Mouse (Mus musculus) heart, embryonic 12.5 days (tissue): ENCODE data around the gene Gsto2. TPM values are rescaled to one million over a fixed set of nuclear protein-coding genes. Genes with fewer than 3 reads are reported as not detected.
"Not testable (repeated sequence)": the region's sequence is repeated elsewhere in the genome, so short reads cannot be mapped to it uniquely, and the experiment has no call there.

Source experiments
- ATAC-seq: fragments of 200-750 bp; cut with Nextera tagmentation; 2 replicates; pipeline ENCODE4 v1.8.0; 2017; ENCODE audit warnings: moderate TSS enrichment, moderate library complexity; ENCODE audit not compliant: insufficient number of reproducible peaks, low FRiP score
- H3K27ac ChIP-seq: fragments of 300-500 bp; sonication (generic); 2 replicates; pipeline ENCODE4 v1.5.1; 2016; ENCODE audit warnings: mild to moderate bottlenecking, moderate library complexity; ENCODE audit not compliant: poor library complexity, severe bottlenecking
- H3K27me3 ChIP-seq: fragments of 300-500 bp; sonication (generic); replicated peaks from 2 replicates; pipeline ENCODE4 v1.6.1; 2016; ENCODE audit warnings: mild to moderate bottlenecking, moderate library complexity
- H3K36me3 ChIP-seq: fragments of 300-500 bp; sonication (generic); 2 replicates; pipeline ENCODE4 v1.6.1; 2016; ENCODE audit warnings: mild to moderate bottlenecking, moderate library complexity
- H3K4me1 ChIP-seq: fragments of 300-500 bp; sonication (generic); replicated peaks from 2 replicates; pipeline ENCODE4 v1.6.1; 2016; ENCODE audit warnings: mild to moderate bottlenecking
- H3K4me2 ChIP-seq: fragments of 300-500 bp; sonication (generic); 2 replicates; pipeline ENCODE4 v1.6.1; 2016; ENCODE audit warnings: mild to moderate bottlenecking, moderate library complexity
- H3K4me3 ChIP-seq: fragments of 300-500 bp; sonication (generic); 2 replicates; pipeline ENCODE4 v1.5.1; 2016; ENCODE audit warnings: mild to moderate bottlenecking
- H3K9ac ChIP-seq: fragments of 300-500 bp; sonication (generic); 2 replicates; pipeline ENCODE4 v1.6.1; 2016; ENCODE audit warnings: mild to moderate bottlenecking, moderate library complexity
- H3K9me3 ChIP-seq: fragments of 300-500 bp; sonication (generic); replicated peaks from 2 replicates; pipeline ENCODE4 v1.6.1; 2016; ENCODE audit warnings: mild to moderate bottlenecking, moderate library complexity
- WGBS: fragments of 180-500 bp; shearing (Covaris S2); methylation state at CpG from one replicate; pipeline ENCODE4 v1.1.7; 2016; 5-methylcytosine and 5-hydroxymethylcytosine counted together
- polyA plus RNA-seq: library from polyadenylated mRNA; unstranded; fragments of >200 nt; fragmentation: Nextera tagmentation; extraction: Ambion mirVana; gene quantifications from 2 replicates; pipeline ENCODE4 v1.2.1, GENCODE M21; 2016

Gene Gsto2
- polyA plus RNA-seq, 1 experiment from 2014 or later: 1.3 TPM

GRCm38 (mm10) chr19:47836701-47837526, 28.4 kb upstream of the Gsto2 start:
- 3% methylated on average over 49 of the region's 49 CpGs for WGBS
- Histone ChIP-seq H3K9ac (peak overlapping the region; percentile 60), H3K4me1 (peaks cover 10% of the 10 kb centered on the region), H3K9me3 (no peaks in the 10 kb centered on the region), H3K27ac (no peak overlapping the region), H3K36me3 (no peaks in the 10 kb centered on the region), H3K4me2 (peak overlapping the region; percentile 98), H3K27me3 (peaks cover 20% of the 10 kb centered on the region), H3K4me3 (peak overlapping the region; percentile 62)
- peak; percentile 86 for ATAC-seq

GRCm38 (mm10) chr19:47837527-47837901, 27.8 kb upstream of the Gsto2 start:
- H3K4me1 ChIP-seq: peaks cover 10% of the 10 kb centered on the region
- peak overlapping the region; percentile 98 for H3K4me2 ChIP-seq
- no peaks in the 10 kb centered on the region for H3K9me3 ChIP-seq
- WGBS: 2% methylated on average over 6 of the region's 6 CpGs
- peak overlapping the region; percentile 60 for H3K9ac ChIP-seq
- no peak for ATAC-seq
- H3K27me3 ChIP-seq: peaks cover 20% of the 10 kb centered on the region
- peak overlapping the region; percentile 62 for H3K4me3 ChIP-seq
- no peak overlapping the region for H3K27ac ChIP-seq
- H3K36me3 ChIP-seq: no peaks in the 10 kb centered on the region

DNA sequence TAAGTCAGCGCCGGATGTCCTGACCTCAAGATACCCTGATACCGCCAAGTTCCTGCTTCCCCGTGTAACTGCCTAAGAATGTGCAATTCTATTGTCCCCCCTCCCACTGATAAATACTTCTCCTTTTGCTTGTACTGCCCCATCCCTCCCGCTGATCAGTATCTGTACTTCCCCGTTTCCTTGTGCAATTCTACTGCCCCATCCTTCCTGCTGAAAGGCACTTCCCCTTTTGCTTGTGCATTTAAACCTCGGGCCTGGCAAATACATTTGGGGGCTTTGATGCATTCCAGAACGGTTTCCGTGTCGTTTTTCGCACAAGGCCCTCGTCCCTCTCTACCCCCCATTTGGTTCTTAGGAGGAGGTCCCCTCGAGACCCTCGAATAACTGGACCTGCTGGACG, 24.1 kb upstream of the Gsto2 start:
- not testable (repeated sequence) for H3K9me3 ChIP-seq, ATAC-seq, H3K4me2 ChIP-seq, H3K9ac ChIP-seq, H3K27ac ChIP-seq, H3K4me3 ChIP-seq, H3K36me3 ChIP-seq
- 65% methylated on average over 15 of the region's 15 CpGs for WGBS
- peaks cover 20% of the 10 kb centered on the region for H3K27me3 ChIP-seq
- peaks cover 10% of the 10 kb centered on the region for H3K4me1 ChIP-seq

- H3K4me3 ChIP-seq: no peak overlapping the region
- no peak overlapping the region for H3K4me2 ChIP-seq
- no peaks in the 10 kb centered on the region for H3K36me3 ChIP-seq
- H3K4me1 ChIP-seq: peaks cover 10% of the 10 kb centered on the region
- ATAC-seq: no peak
- H3K9me3 ChIP-seq: no peaks in the 10 kb centered on the region
- no peak overlapping the region for H3K27ac ChIP-seq
- no peaks in the 10 kb centered on the region; the same call in 1 of the 2 replicates for H3K27me3 ChIP-seq
- no peak overlapping the region for H3K9ac ChIP-seq
- WGBS: 83% methylated on average over 3 of the region's 3 CpGs
Measured at GRCm38 (mm10) chr19:47849735-47850134, 15.6 kb upstream of the Gsto2 start.

DNA sequence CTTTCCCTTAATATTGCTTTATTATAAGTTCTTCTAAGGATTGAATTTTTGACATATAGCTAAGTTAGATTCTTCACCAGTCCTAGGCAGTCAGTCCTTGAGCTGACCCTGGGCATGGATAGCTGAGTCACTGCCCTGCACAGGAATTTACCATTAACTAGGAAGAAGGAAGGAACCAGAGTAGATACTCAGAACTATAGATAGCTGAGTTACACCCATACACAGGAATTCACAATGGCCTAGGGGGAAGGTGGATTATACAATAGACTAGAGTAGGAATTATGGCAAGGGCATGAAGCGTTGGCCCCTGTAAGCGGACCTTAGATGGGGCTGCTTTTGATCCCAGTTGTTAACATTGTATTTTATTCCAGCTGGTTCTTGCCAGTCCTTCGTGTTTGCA, 13.2 kb upstream of the Gsto2 start:
- H3K4me3 ChIP-seq, H3K27ac ChIP-seq, H3K9ac ChIP-seq, H3K27me3 ChIP-seq, ATAC-seq, H3K36me3 ChIP-seq, H3K9me3 ChIP-seq, H3K4me2 ChIP-seq: not testable (repeated sequence)
- 80% methylated on average over 3 of the region's 3 CpGs for WGBS
- peaks cover 13% of the 10 kb centered on the region for H3K4me1 ChIP-seq

DNA sequence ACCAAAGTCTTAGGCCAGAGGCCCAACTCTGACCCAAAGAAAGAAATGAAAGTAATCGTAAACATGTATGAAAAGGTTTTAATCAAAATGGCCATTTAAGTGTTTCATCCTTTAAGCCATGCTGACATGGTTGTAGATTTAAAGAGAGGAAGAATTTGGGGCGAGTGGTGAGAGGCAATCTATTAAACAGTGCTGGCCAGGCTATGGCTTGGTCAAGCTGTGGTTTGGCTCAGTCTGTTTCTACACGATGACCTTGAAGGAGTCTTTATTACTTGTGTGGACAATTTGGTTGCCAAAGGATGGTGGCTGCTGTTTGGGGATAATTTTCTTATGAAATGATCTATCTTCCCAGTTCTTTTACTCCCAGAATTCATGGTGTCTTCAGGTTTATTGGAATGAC, 12.3 kb upstream of the Gsto2 start:
- Histone ChIP-seq H3K4me2 (no peak overlapping the region), H3K9me3 (no peaks in the 10 kb centered on the region), H3K36me3 (no peaks in the 10 kb centered on the region), H3K9ac (no peak overlapping the region), H3K27me3 (no peaks in the 10 kb centered on the region; the same call in 1 of the 2 replicates), H3K27ac (no peak overlapping the region), H3K4me1 (peaks cover 13% of the 10 kb centered on the region), H3K4me3 (no peak overlapping the region)
- ATAC-seq: no peak
- WGBS: 83% methylated on average over 3 of the region's 3 CpGs

DNA sequence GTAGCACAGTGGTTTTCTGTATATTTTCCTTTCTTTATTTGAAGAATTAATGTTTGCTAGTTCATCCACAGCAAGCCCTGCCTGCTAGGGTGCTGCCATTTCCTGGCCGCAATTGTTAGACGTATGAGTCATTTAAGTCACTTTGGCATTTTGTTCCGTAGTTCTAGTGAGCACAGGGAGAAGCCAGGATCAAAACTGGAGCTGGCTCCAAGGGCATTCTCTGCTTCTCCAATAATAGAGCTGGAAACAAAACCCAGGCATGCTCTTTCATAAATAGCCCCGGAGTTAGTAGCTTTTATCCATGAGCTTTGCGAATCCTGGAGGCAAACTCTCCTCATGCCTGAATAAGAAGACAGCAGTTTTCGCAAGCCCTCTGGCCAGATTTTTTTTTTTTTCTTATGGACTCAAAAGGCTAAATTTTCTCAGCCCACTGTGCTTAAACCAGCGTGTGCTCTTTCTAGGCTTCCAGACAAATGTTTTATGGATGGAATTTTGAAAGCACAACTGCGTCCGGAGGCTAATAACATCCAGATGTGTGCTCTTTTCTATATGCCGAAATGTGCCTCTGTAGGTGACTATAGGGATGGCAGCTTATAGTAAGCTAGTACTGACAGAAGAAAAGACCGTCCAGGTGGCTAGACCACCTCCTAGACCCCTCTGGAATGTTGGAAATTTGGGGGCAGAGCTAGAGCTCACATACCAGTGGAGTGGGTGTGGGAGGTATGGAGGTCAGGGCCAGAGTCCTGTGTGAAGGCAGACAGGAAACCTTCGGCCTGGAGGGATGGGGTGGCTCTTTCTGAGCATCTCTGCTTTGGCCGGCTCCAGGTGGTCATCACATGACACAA, 11.2 kb upstream of the Gsto2 start:
- ATAC-seq: peak; percentile 62
- 22% methylated on average over 13 of the region's 13 CpGs for WGBS
- Histone ChIP-seq H3K27ac (peak overlapping the region; percentile 20; the same call in 1 of the 2 replicates), H3K4me3 (peak overlapping the region; percentile 68), H3K9ac (peak overlapping the region; percentile 82; the same call in 1 of the 2 replicates), H3K4me1 (peaks cover 13% of the 10 kb centered on the region), H3K36me3 (peaks cover 6% of the 10 kb centered on the region), H3K9me3 (no peaks in the 10 kb centered on the region), H3K4me2 (peak overlapping the region; percentile 99), H3K27me3 (no peaks in the 10 kb centered on the region; the same call in 1 of the 2 replicates)

GRCm38 (mm10) chr19:47854796-47855783, 10.2 kb upstream of the Gsto2 start, which contains the start of gene Gsto1:
Gsto1 (plus strand) TSS chr19:47854970.
- Histone ChIP-seq H3K36me3 (peaks cover 10% of the 10 kb centered on the region), H3K27me3 (no peaks in the 10 kb centered on the region), H3K4me3 (peak within 1 kb of the TSS; percentile 68), H3K9ac (peak within 1 kb of the TSS; percentile 82), H3K4me2 (peak within 1 kb of the TSS; percentile 99), H3K9me3 (no peaks in the 10 kb centered on the region), H3K4me1 (peaks cover 13% of the 10 kb centered on the region), H3K27ac (peak within 1 kb of the TSS; percentile 20)
- peak; percentile 91 for ATAC-seq
- WGBS: under 1% methylated on average over 60 of the region's 60 CpGs

DNA sequence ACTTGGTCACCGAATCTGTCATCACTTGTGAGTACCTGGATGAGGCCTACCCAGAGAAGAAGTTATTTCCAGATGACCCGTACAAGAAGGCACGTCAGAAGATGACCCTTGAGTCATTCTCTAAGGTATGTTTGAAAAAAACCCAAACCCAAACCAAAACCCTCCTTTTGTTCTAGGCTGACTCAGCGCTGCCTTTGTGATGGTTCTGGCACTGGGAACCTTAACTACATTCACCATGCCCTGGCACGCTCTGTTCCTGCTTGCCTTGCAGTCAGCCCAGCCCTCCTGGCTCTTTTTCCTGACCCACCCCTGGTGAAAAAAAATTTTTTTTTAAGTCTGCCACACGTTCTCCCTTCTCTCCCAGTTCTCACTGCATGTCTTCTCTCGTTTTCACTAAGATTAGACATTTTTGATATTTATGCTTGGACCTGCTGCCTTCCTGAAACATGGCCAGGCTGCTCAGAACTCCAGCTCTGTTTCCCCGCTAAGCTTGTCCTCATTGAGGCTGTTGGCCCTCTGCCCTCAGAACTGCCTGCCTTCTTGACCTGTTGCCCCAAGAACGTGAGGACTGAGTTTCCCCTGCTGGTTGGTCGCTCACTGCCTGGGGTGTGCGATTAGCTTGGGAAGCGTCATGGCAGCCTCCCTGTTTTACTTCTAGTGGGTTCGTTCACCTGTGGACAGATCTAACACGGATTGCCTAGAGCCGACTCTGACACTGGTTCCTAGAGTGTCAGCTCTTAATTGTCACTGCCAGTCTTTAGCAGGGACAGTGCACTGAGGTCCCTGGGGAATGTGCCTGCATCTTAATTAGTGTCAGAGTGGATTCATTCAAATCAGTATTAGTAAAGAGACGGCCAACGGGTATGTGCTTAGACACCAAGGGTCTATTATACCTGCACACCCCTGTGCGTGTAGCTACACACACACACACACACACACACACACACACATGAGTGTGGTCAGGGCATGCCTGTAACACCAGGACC, 7.1 kb upstream of the Gsto2 start:
- WGBS: 80% methylated on average over 18 of the region's 18 CpGs

More for the DNA sequence above, 7.1 kb upstream of the Gsto2 start:
- Histone ChIP-seq H3K27me3 (no peaks in the 10 kb centered on the region), H3K4me1 (peaks cover 13% of the 10 kb centered on the region), H3K27ac (no peak overlapping the region), H3K9ac (no peak overlapping the region), H3K9me3 (no peaks in the 10 kb centered on the region), H3K4me2 (no peak overlapping the region), H3K4me3 (no peak overlapping the region), H3K36me3 (peaks cover 19% of the 10 kb centered on the region)
- no peak for ATAC-seq
